Comparison of ENCODE assay signal across 12 mouse cellular contexts in genomic region chr5:116442697-116443458, GRCm38 (mm10). TPM values are rescaled to one million over a fixed set of nuclear protein-coding genes. Genes with fewer than 3 reads are reported as not detected.
DNase-seq lines count a peak whose midpoint lies in the region; ATAC-seq and TF ChIP-seq lines count a peak whose summit lies in the region.
"Had no signal": no experiment of that assay in that cellular context is flagged by ENCODE, and none has a peak within 500 bp of the region (broad histone marks: within the 10 kb centered on the region; RNA-seq: fewer than 3 reads in every experiment).

No protein-coding gene starts in this region.

- peaks cover 16% of the 10 kb centered on the region; the same call in 1 of the 2 replicates for H3K36me3 ChIP-seq in forebrain, postnatal 0 days (ENCODE audit: insufficient read depth)
- H3K36me3 ChIP-seq: limb, embryonic 12.5 days had no signal

- ATAC-seq in forebrain, postnatal 0 days = peak; percentile 12; the same call in 1 of the 2 replicates
- no peak for ATAC-seq in granulocyte monocyte progenitor cell, adult 5-6 weeks (replicated peaks; ENCODE audit: poor library complexity, severe bottlenecking)
- no peak for ATAC-seq in erythroblast, adult 5-6 weeks (replicated peaks; ENCODE audit: low FRiP score, poor library complexity, severe bottlenecking)
- ATAC-seq: inflammation-experienced regulatory T-cells, adult 6 months had no signal

- intact Hi-C loops in left cerebral cortex, postnatal 10 days (cut with DNase I) = loop anchor here (5.0 kb wide), 1 partner anchor 149 kb away; the partner anchor contains the start of gene Srrm4

- peak overlapping the region; percentile 79 for H3K27ac ChIP-seq in forebrain, postnatal 0 days (ENCODE audit: low read depth, low read length)
- H3K27ac ChIP-seq: limb, embryonic 12.5 days had no signal

- peak overlapping the region; percentile 35; the same call in 1 of the 2 replicates for H3K9ac ChIP-seq in forebrain, postnatal 0 days
- H3K9ac ChIP-seq: limb, embryonic 12.5 days had no signal

- WGBS in forebrain, postnatal 0 days = 70% methylated on average over 7 of the region's 7 CpGs

- H3K9me3 ChIP-seq in forebrain, postnatal 0 days (ENCODE audit: low read length) = no peaks in the 10 kb centered on the region
- H3K9me3 ChIP-seq: limb, embryonic 12.5 days had no signal

- H3K27me3 ChIP-seq in forebrain, postnatal 0 days (ENCODE audit: insufficient read depth, low read length) = no peaks in the 10 kb centered on the region

- no peak overlapping the region for H3K4me3 ChIP-seq in forebrain, postnatal 0 days (ENCODE audit: low read depth, low read length)
- H3K4me3 ChIP-seq: limb, embryonic 12.5 days had no signal

- H3K4me2 ChIP-seq in forebrain, postnatal 0 days (ENCODE audit: low read depth) = no peak overlapping the region
- H3K4me2 ChIP-seq: limb, embryonic 12.5 days had no signal

- peaks cover 5% of the 10 kb centered on the region; the same call in 1 of the 2 replicates for H3K4me1 ChIP-seq in forebrain, postnatal 0 days (ENCODE audit: insufficient read depth)
- H3K4me1 ChIP-seq: limb, embryonic 12.5 days had no signal

- DNase-seq in left cerebral cortex, adult 11 months (ENCODE audit: low spot score) = peak; percentile 62
- no peak for DNase-seq in left cerebral cortex, postnatal 10 days (ENCODE audit: extremely low spot score in 1 of 2, low spot score in 2 of 2)
- no peak for DNase-seq in forebrain, postnatal 0 days
- peak; percentile 41 for DNase-seq in layer of hippocampus, adult 9-10 months (ENCODE audit: low spot score)
- DNase-seq in right cerebral cortex, postnatal 10 days (ENCODE audit: low spot score in 2 of 2) = peak; percentile 62 to 79
- DNase-seq: adrenal gland, adult 2 months; embryo, embryonic 11 days; spleen, adult 18-20 months had no signal

- no peak for TF ChIP-seq CTCF in forebrain, postnatal 0 days (IDR thresholded peaks at IDR 0.05; ENCODE audit: low read depth)

RNA-seq across cellular contexts. Expression of gene Hspb8, which starts 20.2 kb away (rescaled TPM):
- 1 to 10 TPM; 4.1 to 6.3 TPM for total RNA-seq in left cerebral cortex, postnatal 10 days (2021)
- 13.2 and 14.0 TPM in 2 replicates for total RNA-seq in forebrain, postnatal 0 days (2014; rRNA removed)
- 8.6 and 10.6 TPM in 2 replicates for polyA plus RNA-seq in forebrain, postnatal 0 days (2015; fragmentation: Nextera tagmentation; extraction: Ambion mirVana)
- not detected in 2 replicates for total RNA-seq in granulocyte monocyte progenitor cell, adult 5-6 weeks (2014; fragmentation: Nextera tagmentation)
- not detected in 2 replicates for total RNA-seq in granulocyte monocyte progenitor cell, adult 5-6 weeks (2017)
- total RNA-seq in erythroblast, adult 5-6 weeks (2015; ENCODE audit: low replicate concordance) = not detected in 2 replicates
- not detected in 2 replicates for total RNA-seq in erythroblast, adult 5-6 weeks (2017; ENCODE audit: low replicate concordance)
- polyA plus RNA-seq: inflammation-experienced regulatory T-cells, adult 6 months had no signal

Comparison
In these comparisons a context has a peak if more than half of its experiments do, and no peak if none do; other contexts are left out.
1. DNase-seq: peak in left cerebral cortex, adult 11 months (single experiment), layer of hippocampus, adult 9-10 months (single experiment) and right cerebral cortex, postnatal 10 days (2 of 2); none in left cerebral cortex, postnatal 10 days (0 of 2) and forebrain, postnatal 0 days (single experiment).
2. RNA of gene Hspb8, which starts 20.2 kb away (total RNA-seq): 13.2 to 14.0 TPM in forebrain, postnatal 0 days and 4.1 to 6.3 TPM in left cerebral cortex, postnatal 10 days; not detected in granulocyte monocyte progenitor cell, adult 5-6 weeks and not detected in erythroblast, adult 5-6 weeks; every median in the first group is over 4 times any median in the second.